Mouse (Mus musculus): Measurements from ENCODE around the gene Osbpl10.

GRCm38 (mm10) chr9:115032786-115033185 lies 54.4 kb downstream of the Osbpl10 start:
- TF ChIP-seq GATA1 (IDR thresholded peaks at IDR 0.05; ENCODE audit: borderline replicate concordance, low read length) (no peak), FLI1 (IDR thresholded peaks at IDR 0.05; ENCODE audit: low read length) (no peak)
